Mouse (Mus musculus): ENCODE data around the gene Trim15. TPM values are rescaled to one million over a fixed set of nuclear protein-coding genes. Genes with fewer than 3 reads are reported as not detected.

Trim15 gene
- total and polyA plus RNA-seq, 2 experiments, result not detected

DNA sequence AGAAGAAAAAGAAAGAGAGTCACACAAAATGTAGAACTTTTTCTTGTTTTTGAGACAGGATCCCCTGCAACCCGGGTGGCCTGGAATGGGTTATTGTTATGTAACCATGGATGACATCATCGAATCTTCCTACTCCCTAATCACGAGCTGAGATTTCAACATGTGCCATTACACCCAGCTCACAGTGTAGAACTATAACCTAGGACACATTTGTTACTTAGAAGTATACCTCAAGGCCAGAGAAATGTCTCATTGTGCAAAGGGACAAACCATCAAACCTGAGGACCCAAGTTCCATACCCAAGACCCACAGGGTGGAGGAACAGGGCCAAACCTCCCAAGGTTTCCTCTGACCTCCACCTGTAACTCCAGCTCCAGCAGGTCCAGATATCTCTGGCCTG lies 36.6 kb upstream of the Trim15 start:
- no peak overlapping the region for H3K9ac ChIP-seq (ENCODE audit: low read depth, low read length)
- no peak overlapping the region for H3K4me3 ChIP-seq (ENCODE audit: insufficient read depth, low read depth, low read length)
- no peaks in the 10 kb centered on the region for H3K27me3 ChIP-seq (ENCODE audit: control insufficient read depth, insufficient read depth, low read length)
- no peaks in the 10 kb centered on the region for H3K36me3 ChIP-seq (ENCODE audit: control insufficient read depth, insufficient read depth, low read length)
- H3K4me1 ChIP-seq (ENCODE audit: control insufficient read depth, insufficient read depth, low read length), result no peaks in the 10 kb centered on the region
- peak; percentile 4 for DNase-seq (ENCODE audit: extremely low read depth, low read depth, low spot score)
- 36% methylated on average over 3 of the region's 3 CpGs for WGBS
- H3K27ac ChIP-seq (replicated peaks; ENCODE audit: insufficient read depth, low read depth, low read length), result no peak overlapping the region
- TF ChIP-seq POLR2A (IDR thresholded peaks at IDR 0.05; ENCODE audit: extremely low read depth, insufficient read depth, low read length) (no peak), CTCF (IDR thresholded peaks at IDR 0.05; ENCODE audit: low read depth, low read length) (no peak)
- H3K79me2 ChIP-seq (ENCODE audit: control insufficient read depth, insufficient read depth, low read length), result no peaks in the 10 kb centered on the region

DNA sequence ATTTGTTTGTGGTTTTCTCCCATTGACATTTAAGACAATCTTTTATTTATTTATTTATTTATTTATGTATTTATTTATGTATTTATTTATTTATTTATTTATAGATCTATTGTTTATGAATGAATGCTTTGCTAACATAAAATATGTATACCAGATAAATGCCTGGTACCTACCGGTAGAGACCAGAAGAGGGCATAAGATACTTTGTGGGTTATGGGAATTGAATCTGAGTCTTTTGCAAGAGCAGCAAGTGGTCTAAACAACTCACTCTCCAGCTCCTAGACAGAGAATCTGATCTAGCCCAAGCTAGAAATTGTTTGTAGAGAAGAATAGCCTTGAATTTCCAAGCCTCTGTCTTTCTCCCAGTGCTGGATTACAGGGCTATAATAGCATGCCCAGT lies 33.7 kb upstream of the Trim15 start:
- no peak for DNase-seq (ENCODE audit: extremely low read depth, low read depth, low spot score)
- Histone ChIP-seq H3K36me3 (ENCODE audit: control insufficient read depth, insufficient read depth, low read length) (no peaks in the 10 kb centered on the region), H3K79me2 (ENCODE audit: control insufficient read depth, insufficient read depth, low read length) (no peaks in the 10 kb centered on the region), H3K27ac (replicated peaks; ENCODE audit: insufficient read depth, low read depth, low read length) (no peak overlapping the region), H3K4me1 (ENCODE audit: control insufficient read depth, insufficient read depth, low read length) (no peaks in the 10 kb centered on the region), H3K9ac (ENCODE audit: low read depth, low read length) (no peak overlapping the region), H3K4me3 (ENCODE audit: insufficient read depth, low read depth, low read length) (no peak overlapping the region), H3K27me3 (ENCODE audit: control insufficient read depth, insufficient read depth, low read length) (no peaks in the 10 kb centered on the region)
- 43% methylated on average over 1 of the region's 1 CpGs for WGBS
- TF ChIP-seq POLR2A (IDR thresholded peaks at IDR 0.05; ENCODE audit: extremely low read depth, insufficient read depth, low read length) (no peak), CTCF (IDR thresholded peaks at IDR 0.05; ENCODE audit: low read depth, low read length) (no peak)

DNA sequence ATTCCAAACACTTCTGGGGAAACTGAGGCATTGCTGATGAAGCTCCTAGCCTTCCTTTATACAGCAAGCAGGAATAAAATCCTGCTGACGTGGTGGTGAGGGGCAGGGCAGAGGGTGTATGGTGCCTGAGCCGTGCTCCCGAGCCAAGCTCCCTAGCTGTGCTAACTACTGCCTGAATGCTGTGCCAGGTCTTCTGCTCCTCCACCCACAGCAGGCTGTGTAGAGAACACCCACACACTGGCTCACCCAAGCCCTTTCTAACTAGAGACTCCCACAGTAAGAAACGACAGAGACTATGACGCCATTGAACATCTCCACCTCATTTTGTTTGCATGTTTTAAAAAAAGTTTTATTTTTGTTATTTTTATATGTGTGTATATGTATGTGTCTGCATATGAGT lies 33.0 kb upstream of the Trim15 start:
- no peak overlapping the region for H3K9ac ChIP-seq (ENCODE audit: low read depth, low read length)
- H3K4me1 ChIP-seq (ENCODE audit: control insufficient read depth, insufficient read depth, low read length), result no peaks in the 10 kb centered on the region
- 85% methylated on average over 5 of the region's 5 CpGs for WGBS
- no peak for TF ChIP-seq CTCF (IDR thresholded peaks at IDR 0.05; ENCODE audit: low read depth, low read length)
- TF ChIP-seq POLR2A (IDR thresholded peaks at IDR 0.05; ENCODE audit: extremely low read depth, insufficient read depth, low read length), result no peak
- H3K36me3 ChIP-seq (ENCODE audit: control insufficient read depth, insufficient read depth, low read length), result no peaks in the 10 kb centered on the region
- H3K4me3 ChIP-seq (ENCODE audit: insufficient read depth, low read depth, low read length), result no peak overlapping the region
- DNase-seq (ENCODE audit: extremely low read depth, low read depth, low spot score), result no peak
- H3K79me2 ChIP-seq (ENCODE audit: control insufficient read depth, insufficient read depth, low read length), result no peaks in the 10 kb centered on the region
- no peaks in the 10 kb centered on the region for H3K27me3 ChIP-seq (ENCODE audit: control insufficient read depth, insufficient read depth, low read length)
- no peak overlapping the region for H3K27ac ChIP-seq (replicated peaks; ENCODE audit: insufficient read depth, low read depth, low read length)

DNA sequence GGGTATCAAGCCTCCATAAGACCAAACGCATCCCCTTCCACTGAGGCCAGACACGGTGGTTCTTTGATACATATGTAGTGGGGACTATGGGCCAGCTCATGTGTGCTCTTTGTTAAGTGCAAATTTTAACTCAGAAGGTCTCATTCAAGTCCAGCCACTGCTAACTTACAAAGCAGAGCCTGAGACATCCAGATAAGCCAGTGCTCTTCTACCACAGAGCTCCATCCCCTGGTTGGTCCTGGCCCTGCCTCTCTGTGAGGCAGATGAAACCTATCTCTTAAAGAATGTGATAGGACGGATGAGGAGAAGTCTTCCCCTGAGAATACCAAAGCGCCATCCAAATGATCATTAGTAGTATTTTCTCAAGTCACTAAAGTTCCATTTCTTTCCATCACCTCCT lies 32.4 kb upstream of the Trim15 start:
- Histone ChIP-seq H3K27ac (replicated peaks; ENCODE audit: insufficient read depth, low read depth, low read length) (no peak overlapping the region), H3K9ac (ENCODE audit: low read depth, low read length) (no peak overlapping the region)

DNA sequence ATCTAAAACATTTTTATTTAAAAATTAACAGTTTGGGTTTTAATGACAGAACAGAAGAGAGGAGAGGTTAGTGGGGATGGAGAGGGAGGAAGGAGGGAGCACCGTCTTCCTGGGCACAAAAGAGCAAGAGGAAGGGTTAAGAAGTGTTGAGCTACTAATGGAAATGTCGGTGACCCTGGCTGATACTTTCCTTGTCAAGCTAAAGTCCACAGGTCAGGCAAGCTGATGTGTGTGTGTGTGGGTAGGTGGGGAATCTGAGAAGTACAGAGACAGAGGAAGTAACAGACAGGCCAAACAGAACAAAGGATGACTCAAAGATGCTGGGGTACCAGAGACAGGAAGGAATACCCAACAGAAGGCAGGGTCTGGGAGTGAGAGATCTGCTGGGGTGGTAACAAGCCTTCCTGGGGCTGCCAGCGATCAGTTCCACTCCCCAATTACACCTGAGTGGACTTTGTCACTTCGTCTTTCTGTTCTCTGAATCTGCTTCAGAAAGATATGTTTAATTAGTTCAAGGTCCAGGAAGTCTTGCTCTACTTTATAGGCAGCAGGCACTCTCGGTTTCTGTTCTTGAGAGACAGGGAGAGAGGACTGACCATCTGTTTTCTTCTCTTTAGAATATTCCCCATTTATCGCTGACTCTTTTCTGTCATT lies 30.7 kb upstream of the Trim15 start, which contains the start of gene Trim31:
Gene Trim31, plus strand, starts transcription at position 567 of the 654 bp plus-strand sequence.
- WGBS, result 64% methylated on average over 6 of the region's 6 CpGs
- H3K9ac ChIP-seq (ENCODE audit: low read depth, low read length), result no peak within 1 kb of the TSS

More for the DNA sequence above, 32.4 kb upstream of the Trim15 start:
- DNase-seq (ENCODE audit: extremely low read depth, low read depth, low spot score), result no peak
- no peak for TF ChIP-seq CTCF (IDR thresholded peaks at IDR 0.05; ENCODE audit: low read depth, low read length)
- TF ChIP-seq POLR2A (IDR thresholded peaks at IDR 0.05; ENCODE audit: extremely low read depth, insufficient read depth, low read length), result no peak
- Histone ChIP-seq H3K4me1 (ENCODE audit: control insufficient read depth, insufficient read depth, low read length) (no peaks in the 10 kb centered on the region), H3K4me3 (ENCODE audit: insufficient read depth, low read depth, low read length) (no peak overlapping the region), H3K27me3 (ENCODE audit: control insufficient read depth, insufficient read depth, low read length) (no peaks in the 10 kb centered on the region), H3K79me2 (ENCODE audit: control insufficient read depth, insufficient read depth, low read length) (no peaks in the 10 kb centered on the region), H3K36me3 (ENCODE audit: control insufficient read depth, insufficient read depth, low read length) (no peaks in the 10 kb centered on the region)
- 86% methylated on average over 4 of the region's 4 CpGs for WGBS

DNA sequence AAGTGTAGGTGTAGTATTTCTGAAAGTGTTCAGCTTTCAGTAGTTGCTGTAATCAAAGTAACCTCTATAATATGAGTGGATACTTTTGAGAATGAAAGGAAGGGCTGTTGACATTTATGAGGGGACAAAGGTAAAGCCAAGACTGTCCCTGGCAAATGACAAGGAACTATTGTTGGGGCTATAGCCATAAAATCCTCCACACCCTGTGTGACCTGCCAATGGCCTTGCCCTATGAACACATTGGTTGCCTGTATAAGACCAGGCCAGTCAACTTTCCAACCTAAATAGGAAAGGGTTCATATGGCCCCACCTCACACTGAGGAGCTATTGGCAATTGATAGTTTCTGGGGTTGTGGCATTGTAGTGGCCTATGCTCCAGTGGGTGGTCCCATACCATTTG lies 30.1 kb upstream of the Trim15 start:
- Histone ChIP-seq H3K4me1 (ENCODE audit: control insufficient read depth, insufficient read depth, low read length) (no peaks in the 10 kb centered on the region), H3K27ac (replicated peaks; ENCODE audit: insufficient read depth, low read depth, low read length) (no peak overlapping the region), H3K9ac (ENCODE audit: low read depth, low read length) (no peak overlapping the region), H3K27me3 (ENCODE audit: control insufficient read depth, insufficient read depth, low read length) (no peaks in the 10 kb centered on the region), H3K36me3 (ENCODE audit: control insufficient read depth, insufficient read depth, low read length) (no peaks in the 10 kb centered on the region), H3K79me2 (ENCODE audit: control insufficient read depth, insufficient read depth, low read length) (no peaks in the 10 kb centered on the region), H3K4me3 (ENCODE audit: insufficient read depth, low read depth, low read length) (no peak overlapping the region)
- no peak for DNase-seq (ENCODE audit: extremely low read depth, low read depth, low spot score)
- no peak for TF ChIP-seq POLR2A (IDR thresholded peaks at IDR 0.05; ENCODE audit: extremely low read depth, insufficient read depth, low read length)
- TF ChIP-seq CTCF (IDR thresholded peaks at IDR 0.05; ENCODE audit: low read depth, low read length), result no peak

More for the DNA sequence above, 30.7 kb upstream of the Trim15 start, which contains the start of gene Trim31:
- H3K36me3 ChIP-seq (ENCODE audit: control insufficient read depth, insufficient read depth, low read length), result no peaks in the 10 kb centered on the region
- H3K79me2 ChIP-seq (ENCODE audit: control insufficient read depth, insufficient read depth, low read length), result no peaks in the 10 kb centered on the region
- no peak within 1 kb of the TSS for H3K27ac ChIP-seq (replicated peaks; ENCODE audit: insufficient read depth, low read depth, low read length)
- no peak for DNase-seq (ENCODE audit: extremely low read depth, low read depth, low spot score)
- no peak within 1 kb of the TSS for H3K4me3 ChIP-seq (ENCODE audit: insufficient read depth, low read depth, low read length)
- no peaks in the 10 kb centered on the region for H3K4me1 ChIP-seq (ENCODE audit: control insufficient read depth, insufficient read depth, low read length)
- TF ChIP-seq POLR2A (IDR thresholded peaks at IDR 0.05; ENCODE audit: extremely low read depth, insufficient read depth, low read length) (no peak), CTCF (IDR thresholded peaks at IDR 0.05; ENCODE audit: low read depth, low read length) (no peak)
- H3K27me3 ChIP-seq (ENCODE audit: control insufficient read depth, insufficient read depth, low read length), result no peaks in the 10 kb centered on the region
